Mouse (Mus musculus): Measurements from ENCODE around the gene Rpp21. TPM values are rescaled to one million over a fixed set of nuclear protein-coding genes. Genes with fewer than 3 reads are reported as not detected.

Gene Rpp21
- total RNA-seq (2023) = 63.3 TPM

DNA sequence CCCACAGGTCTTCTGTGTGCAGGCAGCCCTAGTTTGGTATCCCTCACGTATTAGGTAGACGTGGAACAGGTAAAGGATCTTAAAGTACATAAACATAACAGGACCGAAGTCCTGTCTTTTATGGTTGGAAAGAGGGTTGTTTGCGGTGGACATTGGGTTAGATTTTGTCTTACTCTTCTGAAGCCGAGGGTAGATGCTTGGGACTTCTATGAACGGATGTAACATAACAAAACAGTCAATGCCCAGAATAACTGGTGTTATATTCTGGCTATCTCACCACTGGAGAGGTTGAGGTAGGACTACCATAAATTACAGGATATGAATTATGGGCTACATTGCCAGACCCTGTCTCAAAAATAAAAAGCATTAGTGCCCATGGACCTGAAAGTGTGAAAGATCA lies at the start of gene Rpp21:
TSS of gene Rpp21 (minus strand) at position 101 of the 400 bp plus-strand sequence.

DNA sequence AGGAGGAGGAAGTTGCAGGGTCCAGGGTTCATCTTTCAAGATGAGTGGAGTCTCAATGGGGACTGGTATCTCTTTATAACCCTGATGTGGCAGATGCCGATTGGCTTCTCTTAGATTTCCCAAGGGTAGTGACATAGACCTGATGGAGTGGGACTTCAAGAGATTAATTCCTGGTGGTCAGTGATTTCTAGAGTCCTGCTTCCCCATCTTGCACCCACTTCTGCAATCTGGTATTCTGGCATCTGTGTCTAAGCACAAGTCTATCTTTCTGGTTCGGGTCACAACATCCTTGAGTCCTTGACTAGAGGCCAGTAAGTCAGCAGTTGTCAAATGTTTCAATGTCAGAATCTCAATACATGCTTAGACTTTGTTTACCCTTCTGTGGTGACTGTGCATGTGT lies 28.5 kb upstream of the Rpp21 start, which contains the start of gene H2-M10.2:
TSS of gene H2-M10.2 (minus strand) at position 101 of the 400 bp plus-strand sequence.

DNA sequence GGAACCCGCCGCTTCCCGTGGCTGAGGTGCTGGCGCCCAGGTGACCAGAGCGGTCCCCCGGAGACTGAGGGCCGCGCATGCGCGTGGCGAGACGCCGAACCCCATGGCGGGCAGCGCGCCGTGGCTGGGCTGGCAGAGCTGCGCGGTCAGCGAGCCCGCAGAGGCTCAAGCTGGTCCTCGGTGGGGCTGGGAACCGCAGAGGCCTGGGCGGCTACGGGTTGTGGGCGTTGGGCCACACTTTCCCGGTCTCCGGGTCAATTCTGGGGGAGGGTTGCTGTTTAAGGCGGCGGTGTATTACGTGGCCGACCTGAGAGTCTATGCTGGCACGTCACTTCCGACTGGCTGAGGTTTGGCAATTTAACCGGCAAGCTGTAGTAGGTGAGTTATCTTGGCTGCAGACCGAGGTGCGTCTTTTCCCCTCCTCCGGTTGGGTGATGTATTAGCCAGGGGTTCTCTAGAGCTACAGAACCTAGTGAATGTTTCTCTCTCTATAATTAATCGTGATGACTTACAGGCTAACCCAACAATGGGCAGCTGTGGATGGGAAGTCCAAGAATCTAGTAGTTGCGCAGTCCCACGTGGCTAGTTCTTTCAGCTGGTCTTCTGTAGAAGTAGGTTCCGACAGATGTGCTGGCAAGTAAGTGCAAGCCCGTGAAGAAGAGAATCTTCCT lies 13.9 kb upstream of the Rpp21 start, which contains the start of gene Trim39:
TSS of gene Trim39 (minus strand) at position 662 of the 671 bp plus-strand sequence.

Other genes with a start within 250 kb of the Rpp21 start
- 22.1 TPM for gene H2-T24, start 237.5 kb downstream of the Rpp21 start, total RNA-seq (2023)
- 301 TPM for gene H2-T23, start 225.2 kb downstream of the Rpp21 start, total RNA-seq (2023)
- gene H2-T22, start 215.3 kb downstream of the Rpp21 start, total RNA-seq (2023) = 184 TPM
- gene Gm6034, start 215.1 kb downstream of the Rpp21 start, total RNA-seq (2023) = 1.0 TPM
- gene Gm11127, start 199.7 kb downstream of the Rpp21 start, total RNA-seq (2023) = 81.8 TPM
- 9.5 TPM for gene Gm19684, start 136.4 kb downstream of the Rpp21 start, total RNA-seq (2023)
- gene Gm7030, start 128.6 kb downstream of the Rpp21 start, total RNA-seq (2023) = 17.0 TPM
- 0.83 TPM for gene Gm8909, start 89.5 kb downstream of the Rpp21 start, total RNA-seq (2023)
- gene H2-T3, start 67.8 kb downstream of the Rpp21 start, total RNA-seq (2023) = 3.4 TPM
- gene Trim39, start 14.2 kb upstream of the Rpp21 start, total RNA-seq (2023) = 79.2 TPM
- not detected for gene H2-M10.2, start 28.4 kb upstream of the Rpp21 start, total RNA-seq (2023)
- gene H2-M10.1, start 68.1 kb upstream of the Rpp21 start, total RNA-seq (2023) = not detected
- gene H2-M10.3, start 110.3 kb upstream of the Rpp21 start, total RNA-seq (2023) = not detected
- not detected for gene H2-M10.4, start 204.3 kb upstream of the Rpp21 start, total RNA-seq (2023)